Mouse (Mus musculus): ENCODE data around the gene Ckm. TPM values are rescaled to one million over a fixed set of nuclear protein-coding genes. Genes with fewer than 3 reads are reported as not detected.

Ckm gene
- polyA plus RNA-seq (2016; fragmentation: Nextera tagmentation; extraction: Ambion mirVana), result not detected in 2 replicates

GRCm38 (mm10) chr7:19404476-19404875, at the start of gene Ckm:
Gene Ckm (plus strand): TSS chr7:19404776.
- H3K27me3 ChIP-seq, result peaks cover 75% of the 10 kb centered on the region

GRCm38 (mm10) chr7:19354991-19355390, 49.6 kb upstream of the Ckm start:
- H3K4me3 ChIP-seq (replicated peaks), result no peak overlapping the region
- WGBS, result 89% methylated on average over 5 of the region's 5 CpGs
- no peak overlapping the region for H3K27ac ChIP-seq
- no peak overlapping the region for H3K9ac ChIP-seq
- peaks cover 13% of the 10 kb centered on the region for H3K4me1 ChIP-seq
- H3K4me2 ChIP-seq, result no peak overlapping the region
- peaks cover 71% of the 10 kb centered on the region for H3K36me3 ChIP-seq (replicated peaks)
- ATAC-seq (ENCODE audit: low FRiP score), result no peak
- no peaks in the 10 kb centered on the region for H3K27me3 ChIP-seq
- H3K9me3 ChIP-seq, result no peaks in the 10 kb centered on the region

More at GRCm38 (mm10) chr7:19404476-19404875, at the start of gene Ckm:
- Histone ChIP-seq H3K4me3 (replicated peaks) (peak within 1 kb of the TSS; percentile 55), H3K9me3 (peaks cover 4% of the 10 kb centered on the region; the same call in 1 of the 2 replicates), H3K4me2 (peak within 1 kb of the TSS; percentile 89), H3K36me3 (replicated peaks) (no peaks in the 10 kb centered on the region), H3K9ac (peak within 1 kb of the TSS; percentile 53), H3K4me1 (peaks cover 21% of the 10 kb centered on the region), H3K27ac (no peak within 1 kb of the TSS)
- ATAC-seq (ENCODE audit: low FRiP score), result no peak
- 53% methylated on average over 7 of the region's 7 CpGs for WGBS

GRCm38 (mm10) chr7:19356311-19356710, 48.3 kb upstream of the Ckm start:
- Histone ChIP-seq H3K9me3 (no peaks in the 10 kb centered on the region), H3K9ac (no peak overlapping the region), H3K4me2 (no peak overlapping the region), H3K4me1 (peaks cover 24% of the 10 kb centered on the region), H3K4me3 (replicated peaks) (no peak overlapping the region), H3K36me3 (replicated peaks) (peaks cover 60% of the 10 kb centered on the region), H3K27me3 (no peaks in the 10 kb centered on the region), H3K27ac (no peak overlapping the region)
- no peak for ATAC-seq (ENCODE audit: low FRiP score)
- WGBS, result 81% methylated on average over 10 of the region's 10 CpGs

GRCm38 (mm10) chr7:19357381-19358375, 46.9 kb upstream of the Ckm start:
- Histone ChIP-seq H3K27me3 (peaks cover 7% of the 10 kb centered on the region), H3K36me3 (replicated peaks) (peaks cover 47% of the 10 kb centered on the region), H3K4me2 (peak overlapping the region; percentile 97), H3K9ac (peak overlapping the region; percentile 73), H3K9me3 (no peaks in the 10 kb centered on the region), H3K27ac (no peak overlapping the region), H3K4me1 (peaks cover 38% of the 10 kb centered on the region), H3K4me3 (replicated peaks) (peak overlapping the region; percentile 66)
- no peak for ATAC-seq (ENCODE audit: low FRiP score)
- WGBS, result 94% methylated on average over 25 of the region's 25 CpGs

GRCm38 (mm10) chr7:19358634-19359033, 45.9 kb upstream of the Ckm start:
- Histone ChIP-seq H3K9me3 (no peaks in the 10 kb centered on the region), H3K4me2 (peak overlapping the region; percentile 97), H3K4me1 (peaks cover 40% of the 10 kb centered on the region), H3K27me3 (peaks cover 15% of the 10 kb centered on the region), H3K36me3 (replicated peaks) (peaks cover 38% of the 10 kb centered on the region), H3K9ac (peak overlapping the region; percentile 73), H3K27ac (no peak overlapping the region), H3K4me3 (replicated peaks) (peak overlapping the region; percentile 66)
- WGBS, result 23% methylated on average over 13 of the region's 13 CpGs
- no peak for ATAC-seq (ENCODE audit: low FRiP score)

- H3K36me3 ChIP-seq (replicated peaks), result peaks cover 31% of the 10 kb centered on the region
- H3K9ac ChIP-seq, result peak within 1 kb of the TSS; percentile 73
- peak within 1 kb of the TSS; percentile 97 for H3K4me2 ChIP-seq
- H3K4me3 ChIP-seq (replicated peaks), result peak within 1 kb of the TSS; percentile 66
- peaks cover 46% of the 10 kb centered on the region for H3K4me1 ChIP-seq
- under 1% methylated on average over 31 of the region's 31 CpGs for WGBS
- peak within 1 kb of the TSS; percentile 47; the same call in 1 of the 2 replicates for H3K27ac ChIP-seq
- peak; percentile 77 for ATAC-seq (ENCODE audit: low FRiP score)
- H3K27me3 ChIP-seq, result peaks cover 16% of the 10 kb centered on the region
- H3K9me3 ChIP-seq, result no peaks in the 10 kb centered on the region
These were observed 45.2 kb upstream of the Ckm start, which contains the start of the genes Cd3eap and Ppp1r13l for GRCm38 (mm10) chr7:19359299-19359891. Gene Cd3eap (minus strand): TSS chr7:19359483. Gene Ppp1r13l (plus strand): TSS chr7:19359749.

GRCm38 (mm10) chr7:19359892-19360641, 44.5 kb upstream of the Ckm start:
- WGBS, result under 1% methylated on average over 45 of the region's 45 CpGs
- peak overlapping the region; percentile 97 for H3K4me2 ChIP-seq
- peaks cover 25% of the 10 kb centered on the region for H3K36me3 ChIP-seq (replicated peaks)
- ATAC-seq (ENCODE audit: low FRiP score), result peak; percentile 78
- H3K27ac ChIP-seq, result no peak overlapping the region
- H3K9me3 ChIP-seq, result no peaks in the 10 kb centered on the region
- H3K27me3 ChIP-seq, result peaks cover 16% of the 10 kb centered on the region
- H3K4me1 ChIP-seq, result peaks cover 46% of the 10 kb centered on the region
- H3K9ac ChIP-seq, result peak overlapping the region; percentile 73
- peak overlapping the region; percentile 66 for H3K4me3 ChIP-seq (replicated peaks)

- Histone ChIP-seq H3K9me3 (no peaks in the 10 kb centered on the region), H3K4me1 (peaks cover 46% of the 10 kb centered on the region), H3K4me3 (replicated peaks) (peak overlapping the region; percentile 66), H3K4me2 (peak overlapping the region; percentile 97), H3K27ac (no peak overlapping the region), H3K27me3 (peaks cover 16% of the 10 kb centered on the region), H3K36me3 (replicated peaks) (peaks cover 18% of the 10 kb centered on the region), H3K9ac (peak overlapping the region; percentile 73)
- ATAC-seq (ENCODE audit: low FRiP score), result peak; percentile 73
- under 1% methylated on average over 27 of the region's 27 CpGs for WGBS
These were observed 43.6 kb upstream of the Ckm start for GRCm38 (mm10) chr7:19360944-19361343.

- WGBS, result 10% methylated on average over 16 of the region's 16 CpGs
- no peak for ATAC-seq (ENCODE audit: low FRiP score)
- Histone ChIP-seq H3K9ac (0 out of 2 replicates have a peak overlapping the region, but pooled peaks have one; percentile 73), H3K27me3 (peaks cover 16% of the 10 kb centered on the region), H3K4me2 (peak overlapping the region; percentile 97), H3K4me1 (peaks cover 46% of the 10 kb centered on the region), H3K4me3 (replicated peaks) (peak overlapping the region; percentile 66), H3K9me3 (no peaks in the 10 kb centered on the region), H3K36me3 (replicated peaks) (peaks cover 10% of the 10 kb centered on the region), H3K27ac (0 out of 2 replicates have a peak overlapping the region, but pooled peaks have one; percentile 8)
These were observed 42.9 kb upstream of the Ckm start for GRCm38 (mm10) chr7:19361720-19362119.

- Histone ChIP-seq H3K36me3 (replicated peaks) (peaks cover 5% of the 10 kb centered on the region), H3K27me3 (peaks cover 16% of the 10 kb centered on the region), H3K4me1 (peaks cover 46% of the 10 kb centered on the region), H3K9ac (no peak overlapping the region), H3K27ac (0 out of 2 replicates have a peak overlapping the region, but pooled peaks have one; percentile 8), H3K4me3 (replicated peaks) (peak overlapping the region; percentile 66), H3K4me2 (no peak overlapping the region), H3K9me3 (no peaks in the 10 kb centered on the region)
- 23% methylated on average over 4 of the region's 4 CpGs for WGBS
- no peak for ATAC-seq (ENCODE audit: low FRiP score)
These were observed 42.3 kb upstream of the Ckm start for GRCm38 (mm10) chr7:19362276-19362675.

- H3K27ac ChIP-seq, result no peak overlapping the region
These were observed 40.7 kb upstream of the Ckm start for GRCm38 (mm10) chr7:19363881-19364280.

More at GRCm38 (mm10) chr7:19363881-19364280, 40.7 kb upstream of the Ckm start:
- ATAC-seq (ENCODE audit: low FRiP score), result no peak
- Histone ChIP-seq H3K4me3 (replicated peaks) (no peak overlapping the region), H3K9ac (no peak overlapping the region; the same call in 1 of the 2 replicates), H3K9me3 (no peaks in the 10 kb centered on the region), H3K4me2 (no peak overlapping the region), H3K4me1 (peaks cover 38% of the 10 kb centered on the region), H3K36me3 (replicated peaks) (no peaks in the 10 kb centered on the region; the same call in 1 of the 2 replicates), H3K27me3 (peaks cover 23% of the 10 kb centered on the region)
- 3% methylated on average over 18 of the region's 18 CpGs for WGBS
